Mouse (Mus musculus): ENCODE data around the gene Tspear.
"Not testable (repeated sequence)": the region's sequence is repeated elsewhere in the genome, so short reads cannot be mapped to it uniquely, and the experiment has no call there.

Tspear gene

DNA sequence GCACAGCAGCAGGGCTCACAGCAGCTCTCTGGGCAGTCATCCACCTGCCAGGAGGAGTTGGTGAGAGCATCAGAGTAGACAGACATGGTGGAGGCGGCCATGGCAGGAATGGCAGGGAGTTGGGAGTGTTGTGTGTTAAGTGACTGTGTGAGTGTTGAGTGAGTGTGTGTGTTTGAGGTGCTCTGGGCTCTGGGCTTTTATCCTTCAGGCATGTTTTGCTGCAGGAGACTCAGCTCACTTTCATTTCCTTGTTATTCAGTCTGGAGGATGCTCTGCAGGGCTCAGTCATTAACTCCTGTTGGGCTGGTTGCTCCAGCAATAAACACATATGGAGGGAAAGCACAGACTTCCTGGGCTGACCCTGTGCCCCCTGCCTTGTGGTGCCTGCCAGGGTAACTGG, 96.1 kb downstream of the Tspear start, which contains the start of gene Gm3250:
Gene Gm3250, minus strand, starts transcription at position 101 of the 400 bp plus-strand sequence.
- not testable (repeated sequence) for ATAC-seq (ENCODE audit: insufficient number of reproducible peaks, low FRiP score, low TSS enrichment)

DNA sequence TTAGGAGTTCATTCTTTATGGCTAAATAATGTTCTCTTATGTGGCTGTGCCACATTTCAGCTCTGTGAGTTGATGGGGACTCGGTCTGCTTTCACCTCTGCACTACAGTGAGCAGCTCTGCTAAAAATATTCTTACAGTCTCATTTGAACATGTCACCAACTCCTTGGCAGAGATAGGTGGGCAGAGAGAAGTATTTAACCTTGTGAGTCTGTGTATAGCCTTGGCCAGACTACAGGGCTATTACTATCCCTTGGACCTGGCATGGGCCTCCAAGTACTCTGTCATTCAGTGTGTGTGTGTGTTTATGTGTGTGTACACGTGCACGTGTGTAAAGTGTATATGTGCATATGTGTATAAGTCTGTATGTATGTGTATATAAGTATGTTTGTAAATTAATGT, 97.0 kb downstream of the Tspear start:
- not testable (repeated sequence) for ATAC-seq (ENCODE audit: insufficient number of reproducible peaks, low FRiP score, low TSS enrichment)

DNA sequence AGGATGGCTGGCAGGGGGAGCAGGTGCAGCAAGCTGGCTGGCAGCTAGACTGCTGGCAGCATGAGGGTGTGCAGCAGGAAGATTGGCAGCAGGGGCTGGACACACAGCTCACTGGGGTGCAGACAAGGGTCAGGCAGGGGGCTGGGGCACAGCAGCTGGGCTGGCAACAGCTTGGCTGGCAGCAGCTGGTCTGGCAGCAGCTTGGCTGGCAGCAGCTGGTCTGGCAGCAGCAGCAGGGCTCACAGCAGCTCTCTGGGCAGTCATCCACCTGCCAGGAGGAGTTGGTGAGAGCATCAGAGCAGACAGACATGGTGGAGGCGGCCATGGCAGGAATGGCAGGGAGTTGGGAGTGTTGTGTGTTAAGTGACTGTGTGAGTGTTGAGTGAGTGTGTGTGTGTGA, 101.5 kb downstream of the Tspear start, which contains the start of gene Gm7137:
Gene Gm7137, minus strand, starts transcription at position 325 of the 400 bp plus-strand sequence.
- not testable (repeated sequence) for ATAC-seq (ENCODE audit: insufficient number of reproducible peaks, low FRiP score, low TSS enrichment)

DNA sequence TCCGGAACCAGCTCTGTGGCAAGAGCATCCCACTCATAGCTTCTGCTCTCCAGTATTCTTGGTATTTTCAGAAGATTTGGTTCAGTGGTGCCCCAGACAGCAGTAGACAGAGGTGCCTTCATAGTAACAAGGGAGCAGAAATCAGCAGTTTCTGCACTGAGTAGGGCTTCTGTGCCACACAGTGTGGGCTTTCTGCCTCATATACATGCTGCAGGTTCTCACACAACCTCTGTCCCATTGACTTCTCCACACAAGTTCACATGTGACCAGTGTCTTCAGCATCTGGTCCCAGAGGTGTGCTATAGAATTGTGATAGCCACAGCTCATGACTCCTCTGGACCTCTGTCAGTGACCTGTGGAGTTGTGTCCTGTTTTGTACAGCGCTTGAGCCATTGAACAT, 102.3 kb downstream of the Tspear start:
- no peak for ATAC-seq (ENCODE audit: insufficient number of reproducible peaks, low FRiP score, low TSS enrichment)

DNA sequence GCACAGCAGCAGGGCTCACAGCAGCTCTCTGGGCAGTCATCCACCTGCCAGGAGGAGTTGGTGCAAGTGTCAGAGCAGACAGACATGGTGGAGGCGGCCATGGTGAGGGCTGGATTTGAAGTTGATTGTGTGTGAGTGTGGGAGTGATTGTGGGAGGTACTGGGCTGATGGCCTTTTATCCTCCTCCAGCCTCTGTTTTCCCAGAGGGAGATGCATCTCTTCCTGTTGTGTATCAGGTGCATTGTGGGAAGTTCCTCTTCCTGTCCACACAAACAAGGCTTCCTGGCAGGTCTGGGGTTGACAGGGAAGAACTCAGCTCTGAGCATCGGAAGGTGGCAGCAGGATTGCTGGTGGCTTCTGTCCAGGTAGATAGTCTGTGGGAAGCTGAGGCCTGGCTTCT, 108.6 kb downstream of the Tspear start, which contains the start of gene Gm9639:
Gene Gm9639, minus strand, starts transcription at position 101 of the 400 bp plus-strand sequence.
- ATAC-seq (ENCODE audit: insufficient number of reproducible peaks, low FRiP score, low TSS enrichment): no peak

DNA sequence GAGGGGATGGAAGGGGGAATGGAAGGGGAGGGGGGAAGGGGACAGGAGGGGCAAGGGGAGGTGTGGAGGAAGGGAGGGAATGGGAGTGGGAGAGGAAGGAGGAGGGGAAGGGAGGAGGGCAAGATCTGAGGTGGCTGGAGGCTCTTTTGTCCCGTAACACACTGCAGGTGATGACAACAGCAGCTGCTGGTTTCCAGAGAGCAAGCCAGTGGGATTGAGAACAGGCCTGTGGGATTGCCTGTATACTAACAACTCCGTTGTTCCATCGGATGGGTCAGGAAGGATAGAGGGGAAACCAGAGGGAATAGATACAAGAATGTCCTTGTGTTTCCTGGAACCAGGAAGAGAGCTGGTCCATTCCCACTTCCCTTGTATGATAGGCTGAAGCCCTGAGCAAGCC, 111.3 kb downstream of the Tspear start:
- ATAC-seq (ENCODE audit: insufficient number of reproducible peaks, low FRiP score, low TSS enrichment): no peak

DNA sequence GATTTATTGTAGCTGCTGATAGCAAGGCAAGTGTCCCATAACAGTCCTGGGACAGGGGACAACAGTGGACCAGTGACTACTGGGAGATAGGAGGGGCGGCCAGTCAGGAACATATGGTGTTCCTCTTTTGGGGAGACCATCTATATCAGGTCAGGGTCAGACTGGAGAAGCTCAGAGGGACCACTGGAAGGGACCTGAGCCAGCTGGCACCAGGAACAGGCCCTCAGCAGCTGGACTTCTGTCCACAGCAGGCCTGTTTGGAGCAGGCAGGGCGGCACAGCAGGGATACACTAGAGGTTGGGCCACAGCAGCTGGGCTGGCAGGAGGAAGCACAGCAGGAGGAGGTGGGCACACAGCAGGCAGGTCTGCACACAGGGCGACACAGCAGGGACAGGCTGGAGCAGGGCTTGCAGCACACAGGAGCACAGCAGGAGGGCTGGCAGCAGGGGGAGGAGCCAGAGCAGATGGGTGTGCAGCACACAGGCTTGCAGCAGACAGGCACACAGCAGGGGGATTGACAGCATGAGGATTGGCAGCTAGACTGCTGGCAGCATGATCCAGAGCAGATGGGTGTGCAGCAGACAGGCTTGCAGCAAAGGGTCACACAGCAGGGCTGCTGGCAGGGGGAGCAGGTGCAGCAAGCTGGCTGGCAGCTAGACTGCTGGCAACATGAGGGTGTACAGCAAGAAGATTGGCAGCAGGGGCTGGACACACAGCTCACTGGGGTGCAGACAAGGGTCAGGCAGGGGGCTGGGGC, 112.0 kb downstream of the Tspear start:
- ATAC-seq (ENCODE audit: insufficient number of reproducible peaks, low FRiP score, low TSS enrichment): not testable (repeated sequence)

DNA sequence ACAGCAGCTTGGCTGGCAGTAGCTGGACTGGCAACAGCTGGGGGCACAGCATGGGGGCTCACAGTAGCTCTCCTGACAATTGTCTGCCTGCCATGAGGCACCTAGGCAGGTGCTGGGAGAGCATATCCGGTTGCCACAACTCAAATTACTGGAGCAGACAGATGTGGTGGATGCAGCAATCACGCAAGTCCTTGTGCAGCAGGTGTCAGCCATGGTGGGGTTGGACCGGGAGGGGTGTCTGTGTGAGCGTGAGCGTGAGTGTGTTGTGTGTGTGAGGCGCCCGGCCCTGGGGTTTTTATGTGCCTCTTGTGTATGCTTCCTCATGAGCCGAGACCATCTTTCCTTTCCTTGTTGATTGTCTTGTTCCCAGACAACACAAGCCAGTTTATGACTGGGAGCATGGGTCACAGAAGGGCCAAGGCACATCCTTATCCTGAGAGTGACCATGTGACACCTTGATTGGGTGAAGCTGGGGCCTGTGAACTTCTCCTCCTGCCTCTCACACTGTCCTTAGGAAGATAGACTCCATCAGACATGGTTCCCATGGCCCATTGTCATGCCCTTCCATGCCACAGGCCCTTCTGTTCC, 112.6 kb downstream of the Tspear start, which contains the start of gene Gm19668:
Gene Gm19668, minus strand, starts transcription at position 213 of the 588 bp plus-strand sequence.
- ATAC-seq (ENCODE audit: insufficient number of reproducible peaks, low FRiP score, low TSS enrichment): no peak

DNA sequence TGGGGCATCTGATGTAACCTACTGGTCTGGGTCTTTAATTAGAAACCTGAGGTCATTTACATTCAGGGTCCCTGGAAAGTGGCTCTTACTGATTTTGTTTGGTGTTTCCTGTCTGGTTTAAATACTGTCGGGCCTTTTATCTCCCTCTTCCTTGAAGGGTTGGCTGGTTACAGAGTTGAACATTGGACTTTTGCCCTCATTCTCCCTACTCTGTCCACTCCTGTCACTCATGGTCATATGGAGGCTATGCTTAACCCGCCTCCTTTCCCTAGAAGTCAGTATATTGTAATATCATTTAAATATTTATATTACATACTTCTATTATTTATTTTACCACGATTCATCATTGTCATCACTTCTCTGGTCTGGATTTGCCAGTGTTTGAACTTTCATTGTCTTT, 117.7 kb downstream of the Tspear start:
- ATAC-seq (ENCODE audit: insufficient number of reproducible peaks, low FRiP score, low TSS enrichment): no peak

DNA sequence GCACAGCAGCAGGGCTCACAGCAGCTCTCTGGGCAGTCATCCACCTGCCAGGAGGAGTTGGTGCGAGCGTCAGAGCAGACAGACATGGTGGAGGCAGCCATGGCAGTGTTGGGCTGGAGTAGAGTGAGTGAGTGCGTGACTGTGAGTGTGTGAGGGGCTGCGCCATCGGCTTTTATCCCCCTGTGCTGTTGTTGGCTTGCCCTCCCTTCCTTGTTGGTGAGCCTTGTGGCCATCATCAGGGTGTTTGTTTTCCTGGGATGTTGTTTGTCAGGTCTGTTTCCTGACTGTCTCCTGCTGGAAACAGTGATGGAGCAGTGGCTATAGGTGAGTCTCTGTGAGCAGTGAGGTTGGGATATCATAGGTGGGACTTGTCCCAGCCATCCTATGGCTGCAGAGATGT, 125.4 kb downstream of the Tspear start, which contains the start of gene Gm9507:
Gene Gm9507, minus strand, starts transcription at position 101 of the 400 bp plus-strand sequence.
- ATAC-seq (ENCODE audit: insufficient number of reproducible peaks, low FRiP score, low TSS enrichment): no peak

DNA sequence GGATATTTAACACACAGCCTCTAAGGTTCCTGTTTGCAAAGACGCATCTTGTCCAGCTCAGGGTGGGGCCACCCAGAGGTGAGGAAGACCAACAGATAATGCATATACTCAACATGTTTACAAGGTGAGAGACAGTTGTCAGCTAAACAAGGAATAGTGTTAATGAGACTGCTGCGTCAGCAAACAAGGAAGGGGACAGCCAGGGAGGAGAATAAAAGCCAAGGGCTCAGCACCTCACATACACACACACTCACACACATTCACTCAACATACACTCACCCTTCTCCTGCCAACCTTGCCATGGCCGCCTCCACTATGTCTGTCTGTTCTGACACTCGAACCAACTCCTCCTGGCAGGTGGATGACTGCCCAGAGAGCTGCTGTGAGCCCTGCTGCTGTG, 128.0 kb downstream of the Tspear start, which contains the start of gene Gm2696:
Gene Gm2696, plus strand, starts transcription at position 301 of the 400 bp plus-strand sequence.
- ATAC-seq (ENCODE audit: insufficient number of reproducible peaks, low FRiP score, low TSS enrichment): no peak

DNA sequence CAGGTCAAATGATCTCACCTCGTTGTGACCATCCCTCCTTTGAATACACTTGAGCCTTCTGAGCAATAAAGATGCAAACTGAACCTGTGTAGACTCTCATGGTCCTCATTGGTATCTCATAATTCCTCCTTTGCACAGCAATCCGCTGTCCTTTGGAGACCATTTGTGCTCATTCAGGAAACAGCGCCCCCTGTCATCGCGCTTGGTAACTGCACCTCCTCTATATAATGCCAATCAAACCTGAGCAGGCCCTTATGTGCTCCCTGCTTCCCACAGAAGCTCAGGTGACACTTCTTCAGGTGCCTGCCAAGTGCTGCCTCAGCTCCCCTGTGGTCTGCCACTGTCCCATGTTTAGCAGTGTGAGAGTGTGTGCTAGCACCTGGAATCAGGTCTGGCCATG, 129.1 kb downstream of the Tspear start:
- ATAC-seq (ENCODE audit: insufficient number of reproducible peaks, low FRiP score, low TSS enrichment): no peak

DNA sequence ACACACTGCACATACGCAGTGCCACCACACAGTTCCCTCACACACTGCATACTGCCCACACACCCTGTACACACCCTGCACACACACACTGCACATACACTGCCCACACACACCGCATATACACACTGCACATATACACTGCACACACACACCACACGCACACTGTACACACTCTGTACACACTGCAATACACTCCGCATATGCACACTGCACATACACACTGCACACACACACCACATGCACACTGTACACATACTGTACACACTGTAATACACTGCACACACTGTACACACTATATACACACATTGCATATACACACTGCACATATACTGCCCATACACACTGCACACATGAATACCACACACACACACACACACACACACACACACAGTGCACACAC, 132.2 kb downstream of the Tspear start:
- no peak for ATAC-seq (ENCODE audit: insufficient number of reproducible peaks, low FRiP score, low TSS enrichment)

DNA sequence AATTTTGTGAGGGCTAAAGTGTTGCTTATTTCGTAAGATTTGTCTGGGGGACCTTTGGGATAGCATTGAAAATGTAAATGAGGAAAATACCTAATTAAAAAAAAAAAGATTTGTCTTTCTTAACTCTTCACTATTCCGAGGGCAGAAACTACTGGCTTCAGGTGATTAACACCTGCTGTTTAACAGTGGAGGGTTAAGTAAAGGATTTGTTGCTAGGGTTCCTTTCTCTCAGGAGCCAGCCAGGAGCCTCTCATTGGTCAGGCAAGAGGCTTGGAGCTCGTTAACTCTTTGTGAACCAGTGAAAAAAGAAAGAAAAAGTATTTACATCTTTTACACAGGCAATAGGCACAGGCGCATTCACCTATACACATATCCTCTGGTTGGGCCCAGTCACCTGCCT, 132.8 kb downstream of the Tspear start:
- ATAC-seq (ENCODE audit: insufficient number of reproducible peaks, low FRiP score, low TSS enrichment): no peak

DNA sequence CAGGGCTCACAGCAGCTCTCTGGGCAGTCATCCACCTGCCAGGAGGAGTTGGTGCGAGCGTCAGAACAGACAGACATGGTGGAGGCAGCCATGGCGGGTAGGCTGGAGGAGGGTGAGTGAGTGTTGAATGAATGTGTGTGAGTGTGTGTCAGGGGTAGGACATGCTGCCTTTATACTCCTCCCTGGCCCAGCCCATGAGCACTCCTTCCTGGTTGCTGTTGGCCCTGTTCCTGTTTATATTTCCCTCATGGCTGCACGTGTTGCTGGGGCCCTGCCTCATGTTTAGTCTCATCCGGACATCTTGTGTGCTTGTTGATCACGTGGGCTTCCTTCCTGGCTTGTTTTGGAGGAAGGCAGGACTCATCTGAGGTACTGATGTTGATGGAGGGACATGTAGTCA, 140.6 kb downstream of the Tspear start, which contains the start of gene Krtap10-4:
Gene Krtap10-4, minus strand, starts transcription at position 145 of the 400 bp plus-strand sequence.
- no peak for ATAC-seq (ENCODE audit: insufficient number of reproducible peaks, low FRiP score, low TSS enrichment)

DNA sequence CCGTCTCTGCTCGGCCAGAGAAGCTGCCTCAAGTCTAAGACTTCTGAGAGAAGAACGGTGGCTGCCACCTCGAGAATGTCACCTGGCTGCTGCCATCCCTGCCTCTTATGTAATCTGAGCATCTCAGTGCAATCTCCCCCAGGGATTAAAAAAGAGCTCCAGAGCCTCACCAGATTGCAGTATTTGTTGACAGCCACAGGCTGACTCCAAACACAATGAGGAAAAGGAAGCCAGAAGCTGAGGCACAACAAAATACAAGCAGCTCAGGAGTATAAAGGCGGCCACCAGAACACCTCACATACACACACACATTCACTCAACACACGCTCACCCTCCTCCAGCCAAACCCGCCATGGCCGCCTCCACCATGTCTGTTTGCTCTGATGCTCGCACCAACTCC, 149.3 kb downstream of the Tspear start, which contains the start of gene Krtap10-10:
Gene Krtap10-10, plus strand, starts transcription at position 301 of the 400 bp plus-strand sequence.
- no peak for ATAC-seq (ENCODE audit: insufficient number of reproducible peaks, low FRiP score, low TSS enrichment)

DNA sequence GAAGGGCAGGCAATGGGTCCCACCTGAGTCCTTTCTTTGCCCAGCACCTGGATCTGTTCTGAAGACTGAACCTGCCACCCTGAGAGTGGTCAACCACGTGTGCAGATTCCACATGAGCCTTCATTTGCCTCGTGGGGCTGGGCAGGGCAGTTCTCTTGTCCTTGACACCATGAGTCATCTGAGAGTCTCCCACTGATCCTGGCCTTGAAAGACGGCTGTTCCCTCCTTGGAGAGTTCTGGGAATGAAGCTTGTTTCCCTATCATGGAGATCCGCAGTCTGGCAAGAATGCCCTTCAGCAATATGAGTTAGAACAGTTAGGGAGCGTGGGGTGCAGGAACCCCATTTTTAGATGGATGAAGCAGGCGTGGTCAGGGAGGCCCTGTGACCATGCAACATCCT, 152.6 kb downstream of the Tspear start:
- ATAC-seq (ENCODE audit: insufficient number of reproducible peaks, low FRiP score, low TSS enrichment): no peak

DNA sequence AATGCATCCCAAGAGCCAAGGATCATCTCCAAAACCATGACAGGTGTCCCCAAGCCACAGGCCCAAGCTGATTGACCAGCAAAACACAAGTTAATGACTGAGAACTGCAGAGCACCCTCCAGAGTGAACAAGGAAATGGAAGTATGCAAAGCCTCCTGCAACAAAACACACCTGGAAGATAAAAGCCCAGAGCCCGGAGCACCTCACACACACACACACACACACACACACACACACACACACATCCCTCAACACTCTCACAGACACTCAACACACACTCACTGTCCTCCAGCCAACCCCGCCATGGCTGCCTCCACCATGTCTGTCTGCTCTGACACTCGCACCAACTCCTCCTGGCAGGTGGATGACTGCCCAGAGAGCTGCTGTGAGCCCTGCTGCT, 160.1 kb downstream of the Tspear start, which contains the start of gene Gm36176:
Gene Gm36176, plus strand, starts transcription at position 301 of the 400 bp plus-strand sequence.
- no peak for ATAC-seq (ENCODE audit: insufficient number of reproducible peaks, low FRiP score, low TSS enrichment)

DNA sequence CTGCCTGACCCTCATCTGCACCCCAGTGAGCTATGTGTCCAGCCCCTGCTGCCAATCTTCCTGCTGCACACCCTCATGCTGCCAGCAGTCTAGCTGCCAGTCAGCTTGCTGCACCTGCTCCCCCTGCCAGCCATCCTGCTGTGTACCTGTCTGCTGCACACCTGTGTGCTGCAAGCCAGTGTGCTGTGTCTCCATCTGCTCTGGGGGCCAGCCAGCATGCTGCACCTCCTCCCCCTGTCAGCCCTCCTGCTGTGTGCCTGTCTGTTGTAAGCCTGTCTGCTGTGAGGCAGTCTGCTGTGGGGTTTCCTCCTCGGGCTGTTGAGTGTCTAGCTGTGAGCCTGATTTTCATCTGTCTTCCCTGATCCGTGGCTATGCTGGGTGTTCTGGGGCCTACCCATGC, 160.6 kb downstream of the Tspear start:
- no peak for ATAC-seq (ENCODE audit: insufficient number of reproducible peaks, low FRiP score, low TSS enrichment)

DNA sequence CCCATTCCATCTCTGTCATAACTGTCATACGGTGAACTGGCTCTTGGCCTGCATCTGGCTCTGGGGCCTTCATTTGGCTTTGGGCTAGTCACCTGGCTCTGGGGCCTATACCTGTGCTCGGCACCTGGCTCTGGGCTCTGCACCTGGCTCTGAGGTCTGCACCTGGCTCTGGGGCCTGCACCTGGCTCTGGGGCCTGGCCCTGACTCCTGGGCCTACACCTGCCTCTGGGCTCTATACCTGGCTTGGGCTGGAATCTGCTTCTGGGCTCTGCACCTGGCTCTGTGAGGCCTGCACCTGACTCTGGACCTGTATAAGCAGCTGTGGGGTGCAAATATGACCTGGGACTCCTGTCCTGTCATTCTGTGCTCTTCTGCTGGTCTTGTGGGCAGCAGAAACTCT, 161.2 kb downstream of the Tspear start:
- ATAC-seq (ENCODE audit: insufficient number of reproducible peaks, low FRiP score, low TSS enrichment): no peak

DNA sequence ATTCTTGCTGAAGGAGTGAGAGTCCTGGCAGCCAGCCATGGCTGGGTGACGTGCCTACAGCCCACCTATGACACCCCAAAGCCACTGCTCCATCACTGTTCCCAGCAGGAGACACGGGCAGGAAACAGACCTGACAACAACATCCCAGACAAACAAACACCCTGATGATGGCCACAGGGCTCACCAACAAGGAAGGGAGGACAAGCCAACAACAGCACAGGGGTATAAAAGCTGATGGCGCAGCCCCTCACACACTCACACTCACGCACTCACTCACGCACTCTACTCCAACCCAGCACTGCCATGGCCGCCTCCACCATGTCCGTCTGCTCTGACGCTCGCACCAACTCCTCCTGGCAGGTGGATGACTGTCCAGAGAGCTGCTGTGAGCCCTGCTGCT, 166.2 kb downstream of the Tspear start, which contains the start of gene Gm10318:
Gene Gm10318, plus strand, starts transcription at position 301 of the 400 bp plus-strand sequence.
- no peak for ATAC-seq (ENCODE audit: insufficient number of reproducible peaks, low FRiP score, low TSS enrichment)

All from cerebellum, adult (tissue).